Mouse (Mus musculus) spleen, postnatal 4 days (tissue): ENCODE measurements around the gene Ino80b.
A peak's percentile ranks its signal among the peaks of the same experiment; 100 is the strongest.

ENCODE experiments used
- DNase-seq, 2 experiments: peaks; one replicate each; pipeline ENCODE4 v3.0.0; 2022; ENCODE audit warnings: low spot score in 2 of 2

Gene Ino80b

GRCm38 (mm10) chr6:83117165-83117438 is 8.1 kb downstream of the Ino80b start:
- DNase-seq, result peak in 1 of 2 experiments; percentile 59

- DNase-seq, result peak in 1 of 2 experiments; percentile 64
Observed at GRCm38 (mm10) chr6:83116373-83117164, 8.7 kb downstream of the Ino80b start.

- DNase-seq, result peak in 1 of 2 experiments; percentile 76
Observed at GRCm38 (mm10) chr6:83115682-83116372, 9.4 kb downstream of the Ino80b start.

DNA sequence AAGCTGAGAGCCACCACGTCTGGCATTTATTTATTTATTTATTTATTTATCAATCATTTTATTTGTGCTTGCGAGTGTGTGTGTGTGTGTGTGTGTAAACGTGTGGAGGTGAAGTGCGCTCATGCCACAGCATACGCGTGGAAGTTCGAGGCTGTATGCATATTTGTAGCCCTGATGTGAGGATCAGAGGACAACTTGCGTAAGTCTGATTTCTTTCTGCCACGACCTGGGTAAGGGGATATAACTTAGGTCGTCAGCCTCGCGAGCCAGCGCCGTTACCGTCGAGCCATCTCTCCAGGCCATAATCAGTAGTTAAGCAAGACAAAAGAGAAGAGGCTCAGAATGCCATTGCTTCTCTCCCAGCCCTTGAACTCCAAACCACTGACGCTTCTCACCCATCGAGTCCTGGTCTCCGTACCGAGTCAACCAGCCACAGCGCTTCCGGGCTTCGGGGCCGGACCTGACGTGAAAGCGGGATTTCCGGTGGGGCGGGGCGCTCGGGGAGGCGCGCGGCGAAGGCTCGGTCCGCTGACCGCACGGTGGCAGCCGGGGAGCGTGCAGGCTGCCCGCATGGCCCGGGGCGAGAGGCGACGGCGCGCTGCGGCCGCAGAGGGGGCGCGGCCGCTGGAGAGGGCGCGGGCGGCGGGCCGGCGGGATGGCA is 10.1 kb downstream of the Ino80b start, which contains the start of gene Mogs:
Gene Mogs (plus strand): TSS at position 486 of the 661 bp plus-strand sequence.
- DNase-seq, result peak; percentile 93 to 97

- DNase-seq, result peak in 1 of 2 experiments; percentile 53
Observed at GRCm38 (mm10) chr6:83111510-83112136, 13.6 kb downstream of the Ino80b start.

DNA sequence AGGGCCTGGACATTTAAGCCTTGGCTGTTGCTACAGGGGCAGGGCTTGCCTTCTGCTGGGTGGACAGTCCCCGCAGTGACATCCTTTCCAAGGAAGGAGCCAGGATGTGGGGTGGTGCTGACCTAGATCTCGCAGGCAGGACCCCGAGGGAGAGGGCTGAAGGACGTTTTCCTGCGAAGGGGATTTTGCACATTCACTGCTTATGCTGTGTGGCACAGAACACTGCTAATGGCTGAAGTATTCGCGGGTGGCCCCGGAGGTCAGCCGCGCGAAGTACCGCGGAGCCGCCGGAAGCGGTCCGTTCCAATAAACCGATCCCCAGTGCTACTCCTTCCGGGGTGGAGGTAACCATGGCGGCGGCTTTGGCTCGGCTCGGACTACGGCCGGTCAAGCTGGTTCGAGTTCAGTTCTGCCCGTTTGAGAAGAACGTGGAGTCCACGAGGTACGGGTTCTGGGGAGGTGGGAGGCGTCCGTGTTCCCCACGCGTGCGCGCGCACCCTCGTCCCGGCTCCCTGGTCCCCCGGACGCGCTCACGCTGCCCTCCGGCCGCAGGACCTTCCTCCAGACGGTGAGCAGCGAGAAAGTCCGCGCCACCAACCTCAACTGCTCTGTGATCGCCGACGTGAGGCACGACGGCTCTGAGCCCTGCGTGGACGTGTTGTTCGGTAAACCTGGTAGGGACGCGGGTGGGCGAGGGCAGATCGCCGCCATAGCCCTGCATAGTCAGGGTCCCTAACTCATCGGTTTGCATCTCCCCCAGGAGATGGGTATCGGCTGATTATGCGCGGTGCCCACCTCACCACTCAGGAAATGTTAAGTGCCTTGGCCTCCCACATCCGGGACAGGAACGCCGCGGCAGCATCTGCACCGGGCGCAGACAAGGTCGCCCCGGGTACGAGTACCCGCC is 16.2 kb downstream of the Ino80b start, which contains the start of gene Mrpl53:
Gene Mrpl53 (plus strand): TSS at position 279 of the 907 bp plus-strand sequence.
- peak; percentile 81 to 90 for DNase-seq

DNA sequence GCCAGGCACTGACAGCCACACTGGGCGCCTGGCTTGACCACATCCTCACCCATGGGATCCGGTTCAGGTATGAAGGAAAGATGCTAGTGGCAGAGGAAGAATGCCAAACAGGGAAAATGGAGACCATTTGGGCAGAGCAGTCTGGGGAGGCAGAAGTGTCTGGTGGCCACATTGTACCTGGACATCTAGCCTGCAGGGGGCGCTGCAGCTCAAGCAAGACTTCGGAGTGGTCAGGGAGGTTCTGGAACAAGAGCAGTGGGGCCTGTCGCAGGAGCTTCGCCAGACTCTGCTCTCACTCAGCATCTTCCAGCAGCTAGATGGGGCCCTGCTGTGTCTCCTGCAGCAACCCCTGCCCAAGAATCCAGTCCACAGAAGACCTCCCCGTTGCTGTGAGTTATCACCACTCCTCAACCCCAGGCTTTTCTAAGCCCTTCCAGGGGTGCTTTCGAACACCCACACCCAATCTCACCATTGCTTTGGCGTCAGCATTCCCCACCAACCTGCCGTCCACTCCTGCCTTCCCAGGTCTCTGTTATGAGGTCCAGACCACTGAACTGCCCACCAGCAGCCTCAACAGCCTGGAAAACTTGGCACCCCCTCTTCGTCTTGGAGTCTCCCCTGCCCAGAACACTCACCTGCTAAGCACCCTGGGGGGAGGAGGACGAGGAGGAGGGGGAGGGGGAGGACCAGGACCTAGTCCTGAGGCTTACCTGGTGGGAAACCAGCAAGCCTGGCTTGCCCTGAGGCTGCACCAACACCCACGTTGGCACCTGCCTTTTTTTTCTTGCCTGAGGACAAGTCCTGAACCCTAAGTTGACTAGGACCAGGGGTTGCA is 17.4 kb downstream of the Ino80b start:
- DNase-seq, result peak; percentile 90 to 97

DNA sequence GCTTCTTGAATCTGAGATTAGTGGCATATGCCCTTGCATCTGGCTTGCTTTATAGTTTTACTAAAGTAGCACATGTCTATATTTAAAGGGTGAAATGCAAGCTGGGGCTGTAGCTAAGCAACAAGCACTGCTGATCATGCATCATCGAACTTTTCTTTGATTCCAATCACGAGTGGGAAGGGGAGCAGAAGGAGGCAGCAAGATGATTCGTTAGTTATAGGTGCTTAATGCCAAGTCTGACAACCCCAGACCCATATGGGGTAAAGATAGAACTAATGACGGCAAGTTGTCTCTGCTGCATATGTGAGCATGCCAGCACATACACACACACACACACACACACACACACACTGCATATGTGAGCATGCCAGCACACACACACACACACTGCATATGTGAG is 21.1 kb downstream of the Ino80b start:
- no peak for DNase-seq

DNA sequence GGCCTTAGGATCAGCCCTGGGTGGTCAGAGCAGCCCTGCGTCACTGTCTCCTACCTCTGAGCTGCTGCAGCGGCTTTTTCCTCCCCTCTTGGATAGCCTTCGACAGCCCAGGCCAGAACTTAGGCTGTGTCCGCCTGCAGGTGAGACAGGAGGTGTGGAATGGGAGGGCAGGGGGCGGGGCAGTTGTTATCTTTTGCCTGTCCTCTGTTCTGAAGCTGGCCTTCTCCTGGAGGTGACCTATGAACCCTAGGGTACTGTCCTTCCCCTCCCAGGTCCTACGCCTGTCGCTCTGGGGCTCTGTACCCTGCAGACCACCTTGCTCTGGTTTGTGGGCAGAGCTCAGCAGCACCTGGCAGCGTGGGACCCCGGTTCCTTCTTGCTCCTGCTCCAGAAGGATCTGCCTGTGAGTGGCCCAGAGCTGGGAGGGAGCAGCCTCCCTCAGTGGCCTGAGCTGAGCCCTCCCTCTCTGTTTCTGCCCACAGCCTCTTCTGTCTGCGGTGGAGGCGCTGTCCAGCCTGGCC is 22.0 kb downstream of the Ino80b start:
- no peak for DNase-seq

DNA sequence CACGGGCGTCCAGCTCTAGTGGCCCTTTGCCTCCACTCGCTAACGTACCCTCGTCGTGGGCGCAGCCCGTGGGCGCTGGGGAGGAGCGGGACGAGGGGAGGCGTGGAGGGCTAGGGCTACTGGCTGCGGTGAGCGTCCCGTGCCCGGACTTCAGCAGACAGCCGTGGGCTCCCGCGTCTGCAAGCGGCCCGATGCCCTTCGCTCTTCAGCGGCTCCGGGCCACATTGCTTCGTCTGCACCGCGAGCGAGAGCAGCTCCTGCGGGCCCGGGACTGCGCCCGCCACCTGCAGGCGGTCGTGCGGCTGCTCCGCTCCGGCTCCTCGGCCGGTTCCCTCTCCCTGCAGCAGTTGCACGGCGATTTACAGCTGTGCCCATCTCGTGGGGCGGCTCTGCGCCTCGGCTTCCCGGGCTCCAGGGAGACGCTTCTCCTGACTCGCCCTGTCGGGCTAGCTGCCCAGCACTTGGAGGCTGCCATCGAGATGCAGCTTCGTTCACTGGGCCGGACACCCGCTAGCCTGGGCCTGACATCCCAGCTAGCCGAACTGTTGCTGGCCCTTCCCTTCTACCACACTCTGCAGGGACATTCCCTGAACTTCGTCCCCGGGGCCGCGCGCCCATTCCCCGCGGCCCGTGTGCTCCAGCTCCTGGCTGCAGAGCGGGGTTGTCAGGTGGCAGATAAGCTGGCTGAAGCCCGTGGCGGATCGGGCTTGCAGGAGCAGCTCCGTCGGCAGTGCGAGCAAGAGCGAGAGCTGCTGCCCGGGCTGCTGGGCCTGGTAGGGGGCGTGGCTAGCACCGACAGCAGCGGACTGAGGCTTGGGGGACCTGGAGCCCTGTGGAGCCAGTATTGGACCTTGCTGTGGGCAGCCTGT is 23.3 kb downstream of the Ino80b start:
- peak; percentile 74 to 90 for DNase-seq

DNA sequence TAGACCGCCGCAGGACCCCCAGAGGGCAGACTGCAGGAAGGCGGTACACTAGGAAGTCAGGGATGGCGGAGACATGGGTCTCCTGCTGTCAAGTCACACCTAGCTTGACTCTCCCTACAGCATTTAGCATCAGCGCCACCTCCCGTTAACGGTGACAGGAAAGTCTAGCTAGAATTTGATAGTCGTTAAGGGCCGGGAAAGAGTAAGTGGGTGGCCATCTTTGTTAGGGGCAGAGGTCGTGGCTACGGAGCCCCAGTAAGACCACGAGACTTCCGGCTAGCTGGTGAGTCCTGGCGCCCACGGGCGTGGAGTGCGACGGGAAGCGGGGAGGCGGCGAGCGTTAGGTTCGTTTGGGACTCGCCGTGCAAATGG is 23.9 kb downstream of the Ino80b start, which contains the start of the genes Ccdc142 and Gm42688:
Gene Ccdc142 (plus strand): TSS at position 286 of the 372 bp plus-strand sequence.
Gene Gm42688 (plus strand): TSS at position 302 of the 372 bp plus-strand sequence.
- peak; percentile 89 to 91 for DNase-seq

DNA sequence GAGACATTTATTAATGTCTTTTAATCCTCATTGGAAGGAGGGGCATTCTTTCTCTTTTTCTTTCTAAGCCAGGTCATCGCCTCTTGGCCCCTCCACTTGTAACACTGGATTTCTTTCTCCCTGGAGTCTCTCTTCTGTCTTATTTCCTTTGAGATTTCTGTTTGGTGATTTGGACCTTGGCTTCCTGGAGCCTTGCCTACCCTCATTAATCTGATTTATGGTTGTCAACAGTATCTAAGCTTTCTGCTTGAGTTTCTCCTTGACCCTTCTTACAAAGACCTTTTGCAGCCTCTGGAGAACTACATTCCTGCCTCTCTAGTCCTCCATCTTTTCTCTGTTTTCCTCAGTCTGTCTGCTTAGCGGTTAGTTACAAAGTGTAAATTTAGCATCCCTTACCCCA is 26.8 kb downstream of the Ino80b start:
- DNase-seq, result no peak

DNA sequence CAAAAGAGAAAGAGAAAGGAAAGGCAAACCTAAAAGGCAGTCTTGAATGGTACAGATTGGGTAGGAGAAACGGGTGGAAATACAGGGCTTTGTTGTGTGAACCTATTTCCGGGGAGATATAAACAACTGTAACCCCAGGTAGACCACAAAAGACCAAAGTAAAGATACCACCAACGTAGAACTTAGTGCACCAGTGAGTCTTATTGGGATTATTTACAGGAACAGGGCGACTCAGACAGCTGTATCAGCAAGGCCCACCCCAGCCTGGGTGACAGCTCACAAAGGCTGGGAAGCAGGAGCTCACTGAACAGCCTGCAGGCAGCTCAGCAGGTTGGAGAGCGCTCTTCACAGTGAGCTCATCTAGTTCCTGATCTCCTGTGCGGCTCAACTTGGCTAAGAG is 29.3 kb downstream of the Ino80b start:
- no peak for DNase-seq

DNA sequence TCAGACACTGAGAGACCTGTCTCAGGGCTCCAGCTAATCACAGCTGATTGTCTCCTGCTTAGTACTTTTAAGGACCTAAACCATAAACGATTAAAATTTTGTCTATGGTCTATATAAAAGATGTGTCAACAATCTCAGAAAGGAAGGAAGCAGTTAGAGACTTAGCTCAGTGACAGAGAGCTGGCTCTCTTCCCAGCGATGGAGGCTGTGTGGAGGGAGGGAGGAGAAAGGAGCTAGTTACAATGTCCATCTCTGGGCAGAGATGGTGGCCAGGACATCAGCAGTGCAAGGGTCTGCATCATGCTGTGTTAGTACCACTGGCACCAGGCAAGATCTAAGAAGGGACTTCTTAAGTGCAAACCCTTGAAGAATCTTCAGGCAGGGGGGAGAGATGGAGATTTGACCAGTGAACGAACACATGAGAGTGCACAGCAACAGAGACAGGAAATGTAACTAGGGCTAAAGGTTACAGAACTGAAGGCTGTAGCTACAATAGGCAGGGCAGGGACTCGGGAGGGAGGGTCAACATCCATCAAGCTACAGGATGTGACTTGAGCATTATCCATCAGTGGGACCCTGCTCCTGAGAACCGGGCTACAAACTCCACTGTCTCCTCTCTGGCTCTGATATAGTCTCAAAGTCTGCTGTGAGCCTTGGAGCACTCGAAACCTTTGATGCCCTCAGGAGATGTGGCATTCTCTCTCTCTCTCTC is 32.7 kb downstream of the Ino80b start:
- DNase-seq, result no peak

DNA sequence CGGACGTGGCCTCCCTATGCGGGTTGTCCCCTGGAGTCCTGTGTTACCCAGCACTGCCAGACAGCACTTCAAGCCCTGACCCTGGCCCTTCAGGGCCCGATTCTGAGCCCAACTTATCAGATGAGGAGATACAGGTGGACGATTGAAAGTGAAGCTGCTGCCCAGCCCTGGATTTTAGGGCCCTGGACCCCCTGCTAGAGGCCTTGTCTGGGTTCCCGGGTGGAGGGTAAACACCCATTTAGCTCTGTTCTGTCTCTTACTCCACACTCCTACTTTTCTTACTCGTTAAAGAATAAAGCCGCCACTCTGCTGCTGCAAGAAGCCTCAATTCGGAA is 37.3 kb downstream of the Ino80b start:
- DNase-seq, result no peak

DNA sequence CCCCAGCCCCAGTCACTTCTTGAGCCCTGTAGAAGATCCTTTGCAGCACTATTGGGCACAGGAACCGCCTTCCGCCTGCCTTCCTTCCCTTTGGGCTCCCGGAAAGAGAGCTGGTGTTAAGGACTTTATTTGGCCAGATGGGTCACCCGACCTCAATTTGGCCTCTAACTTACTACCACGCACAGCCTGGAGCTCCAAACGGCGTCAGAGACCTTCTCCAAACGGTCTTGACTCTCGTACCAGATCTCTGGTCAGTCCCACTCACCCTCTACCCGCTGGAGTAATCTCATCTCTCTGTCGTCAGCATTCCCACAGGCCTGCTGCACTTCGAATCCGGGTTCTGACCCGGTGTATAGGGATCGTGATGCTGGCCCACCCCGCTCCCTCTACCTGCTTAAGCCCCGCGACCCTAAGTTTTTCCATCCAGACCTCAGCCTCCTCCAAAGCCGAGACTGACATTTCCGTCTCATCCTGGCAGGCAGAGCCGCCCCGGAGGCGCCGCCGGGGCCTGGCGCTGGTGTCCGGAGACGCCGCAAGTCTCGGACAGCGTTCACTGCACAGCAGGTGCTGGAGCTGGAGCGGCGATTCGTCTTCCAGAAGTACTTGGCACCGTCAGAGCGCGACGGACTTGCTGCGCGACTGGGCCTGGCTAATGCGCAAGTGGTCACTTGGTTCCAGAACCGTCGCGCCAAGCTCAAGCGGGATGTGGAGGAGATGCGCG is 37.9 kb downstream of the Ino80b start:
- DNase-seq, result no peak
